Mouse (Mus musculus) cerebellum, postnatal 25 days (tissue): ENCODE data around the gene Invs.
A peak's percentile ranks its signal among the peaks of the same experiment; 100 is the strongest.

Experiments
- DNase-seq, 2 experiments: peaks; one replicate each; pipeline ENCODE4 v3.0.0; 2021; ENCODE audit warnings: mixed read lengths in 2 of 2

Gene Invs

GRCm38 (mm10) chr4:48470977-48471376 is 191.4 kb downstream of the Invs start:
- no peak for DNase-seq

- peak; percentile 11 to 16 for DNase-seq
Observed at GRCm38 (mm10) chr4:48472052-48472791, 192.7 kb downstream of the Invs start.

GRCm38 (mm10) chr4:48472792-48473650 is 193.5 kb downstream of the Invs start, which contains the start of gene Tex10:
TSS of gene Tex10 (minus strand) at chr4:48473459.
- peak; percentile 86 to 92 for DNase-seq

- no peak for DNase-seq
Observed at GRCm38 (mm10) chr4:48473651-48474011, 194.1 kb downstream of the Invs start.

GRCm38 (mm10) chr4:48481287-48481686 is 201.7 kb downstream of the Invs start:
- DNase-seq: no peak
